Mouse (Mus musculus) liver, adult 2 months (tissue): ENCODE data around the gene Mest.

Experiments used
- CTCF ChIP-seq: fragments of 200-500 bp; IDR thresholded peaks from 2 replicates; pipeline ENCODE4 v1.5.1; 2011; ENCODE audit warnings: low read depth, low read length, control low read depth
- POLR2A ChIP-seq: fragments of 200-500 bp; IDR thresholded peaks from 2 replicates; pipeline ENCODE4 v1.6.1; 2011; ENCODE audit warnings: low read length, control low read depth; ENCODE audit not compliant: insufficient read depth; ENCODE audit errors: extremely low read depth

- no peak for TF ChIP-seq CTCF
- TF ChIP-seq POLR2A, result no peak
These were observed 24.4 kb downstream of the Mest start for GRCm38 (mm10) chr6:30747631-30748357.
